Mouse (Mus musculus): ENCODE results near the gene Txndc16. TPM values are rescaled to one million over a fixed set of nuclear protein-coding genes. Genes with fewer than 3 reads are reported as not detected.

The Txndc16 gene
- polyA plus RNA-seq, 2 experiments: 0.76 to 1.5 TPM

DNA sequence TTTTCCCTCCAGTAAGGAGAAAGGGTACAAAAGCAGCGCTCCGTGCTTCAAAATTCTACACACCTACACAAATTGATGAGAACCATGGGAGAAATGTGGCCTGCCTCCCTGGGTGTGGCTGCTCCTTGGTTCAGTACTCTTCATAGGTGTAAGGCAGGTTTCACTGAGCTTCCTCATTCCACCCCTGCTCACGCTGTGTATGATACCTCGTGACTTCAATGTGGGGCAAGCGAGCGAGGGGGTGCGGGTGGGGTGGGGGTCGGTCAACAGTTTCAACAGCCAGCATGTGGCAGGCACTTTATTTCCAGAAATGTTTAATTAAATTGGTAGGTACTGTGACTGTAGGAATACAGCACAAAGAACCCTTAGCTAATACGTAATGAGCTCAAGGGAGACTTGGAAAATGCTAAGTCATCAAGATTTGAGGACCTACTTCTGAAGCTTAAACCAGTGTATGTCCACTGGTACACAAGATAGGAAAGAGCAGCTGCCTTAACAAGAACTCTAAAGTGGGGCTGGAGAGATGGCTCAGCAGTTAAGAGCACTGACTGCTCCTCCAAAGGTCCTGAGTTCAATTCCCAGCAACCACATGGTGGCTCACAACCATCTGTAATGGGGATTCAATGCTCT is 3.3 kb downstream of the Txndc16 start:
- WGBS (ENCODE audit: insufficient replicate concordance): 86% methylated on average over 9 of the region's 9 CpGs
- H3K4me1 ChIP-seq (replicated peaks; ENCODE audit: control insufficient read depth in 2 of 2, insufficient read depth in 2 of 2, low read length in 1 of 2): peaks cover 3 to 5% of the 10 kb centered on the region in 2 experiments; a peak in 3 of 4 replicates
- H3K27ac ChIP-seq: no peak overlapping the region
- no peak overlapping the region for H3K4me2 ChIP-seq (ENCODE audit: low read depth)
- no peak overlapping the region for H3K4me3 ChIP-seq (ENCODE audit: insufficient read depth in 1 of 2, low read depth in 2 of 2, low read length in 2 of 2)
- ATAC-seq (ENCODE audit: insufficient read depth): no peak
- H3K9me3 ChIP-seq (ENCODE audit: control insufficient read depth, low read length): no peaks in the 10 kb centered on the region
- no peak overlapping the region for H3K9ac ChIP-seq (replicated peaks)
- no peak for TF ChIP-seq CTCF (IDR thresholded peaks at IDR 0.05; ENCODE audit: low read depth)
- no peak for TF ChIP-seq EP300 (IDR thresholded peaks at IDR 0.05; ENCODE audit: low read depth)
- no peak for DNase-seq (ENCODE audit: low read depth in 3 of 3, low spot score in 3 of 3)
- no peaks in the 10 kb centered on the region for H3K36me3 ChIP-seq (replicated peaks; ENCODE audit: control insufficient read depth, insufficient read depth, low read depth)
- H3K27me3 ChIP-seq (ENCODE audit: control insufficient read depth, insufficient read depth, low read length): peaks cover 19% of the 10 kb centered on the region

DNA sequence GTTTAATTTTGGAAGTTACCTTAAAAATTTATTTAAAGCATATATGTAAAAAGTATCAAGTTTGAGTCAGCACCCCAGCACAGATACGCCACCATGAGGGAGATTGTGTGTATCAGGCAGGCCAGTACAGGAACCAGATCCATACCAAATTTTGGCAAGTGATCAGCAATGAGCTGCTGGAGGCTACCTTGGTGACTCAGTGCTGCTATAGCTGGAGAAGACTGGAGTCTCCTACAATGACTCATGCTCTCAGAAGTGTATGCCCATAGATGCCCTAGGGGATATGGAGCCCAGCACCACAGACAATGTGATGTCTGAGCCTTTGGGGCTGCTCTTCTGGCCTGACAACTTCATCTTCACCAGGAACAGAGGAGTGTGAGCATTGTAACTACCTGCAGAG is 8.7 kb downstream of the Txndc16 start:
- Histone ChIP-seq H3K27ac (no peak overlapping the region), H3K9me3 (ENCODE audit: control insufficient read depth, low read length) (no peaks in the 10 kb centered on the region), H3K4me2 (ENCODE audit: low read depth) (no peak overlapping the region), H3K4me1 (replicated peaks; ENCODE audit: control insufficient read depth in 2 of 2, insufficient read depth in 2 of 2, low read length in 1 of 2) (no peaks in the 10 kb centered on the region), H3K4me3 (ENCODE audit: insufficient read depth in 1 of 2, low read depth in 2 of 2, low read length in 2 of 2) (no peak overlapping the region), H3K9ac (replicated peaks) (no peak overlapping the region), H3K27me3 (ENCODE audit: control insufficient read depth, insufficient read depth, low read length) (no peaks in the 10 kb centered on the region), H3K36me3 (replicated peaks; ENCODE audit: control insufficient read depth, insufficient read depth, low read depth) (no peaks in the 10 kb centered on the region)
- no peak for TF ChIP-seq CTCF (IDR thresholded peaks at IDR 0.05; ENCODE audit: low read depth)
- TF ChIP-seq EP300 (IDR thresholded peaks at IDR 0.05; ENCODE audit: low read depth): no peak
- ATAC-seq (ENCODE audit: insufficient read depth): no peak
- 58% methylated on average over 1 of the region's 1 CpGs for WGBS (ENCODE audit: insufficient replicate concordance)
- no peak for DNase-seq (ENCODE audit: low read depth in 3 of 3, low spot score in 3 of 3)

DNA sequence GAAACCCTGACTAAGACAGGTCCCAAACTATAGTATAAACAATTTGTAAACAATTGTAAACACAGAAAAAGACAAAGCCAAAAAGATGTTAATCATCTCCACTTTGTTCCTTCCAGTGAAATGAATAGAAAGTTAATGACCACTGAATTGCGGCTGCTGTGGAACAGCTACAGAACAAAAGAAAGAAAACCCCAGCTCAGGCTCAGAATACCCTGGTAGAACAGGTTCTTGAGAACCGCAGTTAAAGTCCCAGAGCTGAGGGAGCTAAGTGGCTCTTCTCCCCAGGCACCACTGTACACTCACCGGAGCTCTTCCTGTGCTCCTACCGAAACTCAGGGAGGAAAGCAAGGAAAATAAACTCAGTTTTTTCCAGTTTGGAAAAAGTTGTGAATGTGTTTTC is 9.4 kb downstream of the Txndc16 start:
- Histone ChIP-seq H3K27me3 (ENCODE audit: control insufficient read depth, insufficient read depth, low read length) (no peaks in the 10 kb centered on the region), H3K27ac (no peak overlapping the region), H3K4me2 (ENCODE audit: low read depth) (no peak overlapping the region), H3K4me3 (ENCODE audit: insufficient read depth in 1 of 2, low read depth in 2 of 2, low read length in 2 of 2) (no peak overlapping the region), H3K36me3 (replicated peaks; ENCODE audit: control insufficient read depth, insufficient read depth, low read depth) (no peaks in the 10 kb centered on the region), H3K4me1 (replicated peaks; ENCODE audit: control insufficient read depth in 2 of 2, insufficient read depth in 2 of 2, low read length in 1 of 2) (no peaks in the 10 kb centered on the region), H3K9ac (replicated peaks) (no peak overlapping the region), H3K9me3 (ENCODE audit: control insufficient read depth, low read length) (no peaks in the 10 kb centered on the region)
- 61% methylated on average over 4 of the region's 4 CpGs for WGBS (ENCODE audit: insufficient replicate concordance)
- ATAC-seq (ENCODE audit: insufficient read depth) (no peak), DNase-seq (ENCODE audit: low read depth in 3 of 3, low spot score in 3 of 3) (no peak)
- TF ChIP-seq EP300 (IDR thresholded peaks at IDR 0.05; ENCODE audit: low read depth): no peak
- no peak for TF ChIP-seq CTCF (IDR thresholded peaks at IDR 0.05; ENCODE audit: low read depth)

DNA sequence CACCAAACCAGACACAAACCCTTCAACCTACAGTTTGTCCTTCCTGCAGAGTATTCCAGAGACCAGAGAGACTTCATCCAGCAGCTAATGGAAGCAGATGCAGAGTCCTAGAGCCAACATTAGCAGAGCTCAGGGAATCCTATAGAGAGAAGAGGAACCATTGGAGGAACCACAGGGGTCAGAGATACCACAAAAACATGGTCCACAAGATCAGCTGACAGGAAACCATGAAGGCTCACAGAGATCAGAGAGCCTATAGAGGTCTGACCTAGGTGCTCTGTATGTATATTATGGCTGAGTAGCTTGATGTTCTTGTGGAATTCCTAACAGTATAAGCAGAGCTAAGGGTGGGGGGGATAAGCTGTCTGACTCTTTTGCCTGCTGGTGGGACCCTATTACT is 19.5 kb downstream of the Txndc16 start:
- no peak overlapping the region for H3K9ac ChIP-seq (replicated peaks)
- H3K9me3 ChIP-seq (ENCODE audit: control insufficient read depth, low read length): no peaks in the 10 kb centered on the region
- TF ChIP-seq CTCF (IDR thresholded peaks at IDR 0.05; ENCODE audit: low read depth) (no peak), EP300 (IDR thresholded peaks at IDR 0.05; ENCODE audit: low read depth) (no peak)
- H3K4me2 ChIP-seq (ENCODE audit: low read depth): no peak overlapping the region
- ATAC-seq (ENCODE audit: insufficient read depth): no peak
- H3K36me3 ChIP-seq (replicated peaks; ENCODE audit: control insufficient read depth, insufficient read depth, low read depth): no peaks in the 10 kb centered on the region
- no peaks in the 10 kb centered on the region for H3K4me1 ChIP-seq (replicated peaks; ENCODE audit: control insufficient read depth in 2 of 2, insufficient read depth in 2 of 2, low read length in 1 of 2)
- H3K4me3 ChIP-seq (ENCODE audit: insufficient read depth in 1 of 2, low read depth in 2 of 2, low read length in 2 of 2): no peak overlapping the region
- H3K27me3 ChIP-seq (ENCODE audit: control insufficient read depth, insufficient read depth, low read length): no peaks in the 10 kb centered on the region
- no peak overlapping the region for H3K27ac ChIP-seq
- no peak for DNase-seq (ENCODE audit: low read depth in 3 of 3, low spot score in 3 of 3)

DNA sequence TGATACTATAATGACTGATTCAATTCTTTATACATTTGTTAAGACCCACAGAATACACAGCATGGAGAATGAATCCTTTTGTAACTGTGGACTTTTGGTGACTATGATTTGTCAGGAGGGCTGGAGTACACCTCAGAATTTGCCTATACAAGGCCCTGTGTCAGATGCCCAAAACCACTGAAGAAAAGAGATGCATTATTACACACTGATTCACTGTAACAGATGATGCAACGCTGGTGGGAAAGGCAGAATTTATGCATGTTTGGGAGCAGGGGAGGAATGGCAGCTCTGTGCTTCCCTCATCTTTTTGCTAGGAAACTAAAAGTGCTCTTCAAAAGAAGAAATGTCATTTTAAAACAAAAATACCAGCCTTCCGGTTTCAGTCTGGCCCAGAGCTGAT is 29.1 kb downstream of the Txndc16 start:
- Histone ChIP-seq H3K4me3 (ENCODE audit: insufficient read depth in 1 of 2, low read depth in 2 of 2, low read length in 2 of 2) (no peak overlapping the region), H3K27me3 (ENCODE audit: control insufficient read depth, insufficient read depth, low read length) (no peaks in the 10 kb centered on the region), H3K9me3 (ENCODE audit: control insufficient read depth, low read length) (no peaks in the 10 kb centered on the region), H3K9ac (replicated peaks) (no peak overlapping the region), H3K27ac (no peak overlapping the region), H3K4me1 (replicated peaks; ENCODE audit: control insufficient read depth in 2 of 2, insufficient read depth in 2 of 2, low read length in 1 of 2) (no peaks in the 10 kb centered on the region), H3K36me3 (replicated peaks; ENCODE audit: control insufficient read depth, insufficient read depth, low read depth) (no peaks in the 10 kb centered on the region), H3K4me2 (ENCODE audit: low read depth) (no peak overlapping the region)
- TF ChIP-seq CTCF (IDR thresholded peaks at IDR 0.05; ENCODE audit: low read depth) (no peak), EP300 (IDR thresholded peaks at IDR 0.05; ENCODE audit: low read depth) (no peak)
- ATAC-seq (ENCODE audit: insufficient read depth) (no peak), DNase-seq (ENCODE audit: low read depth in 3 of 3, low spot score in 3 of 3) (no peak)
- WGBS (ENCODE audit: insufficient replicate concordance): 53% methylated on average over 2 of the region's 2 CpGs
